Mouse (Mus musculus): ENCODE data around the gene Fam57a.

Fam57a gene

GRCm38 (mm10) chr11:76247239-76247638 lies 67.8 kb downstream of the Fam57a start:
- DNase-seq = no peak

- no peak for DNase-seq
These were observed 72.6 kb downstream of the Fam57a start for GRCm38 (mm10) chr11:76252036-76252435.

DNA sequence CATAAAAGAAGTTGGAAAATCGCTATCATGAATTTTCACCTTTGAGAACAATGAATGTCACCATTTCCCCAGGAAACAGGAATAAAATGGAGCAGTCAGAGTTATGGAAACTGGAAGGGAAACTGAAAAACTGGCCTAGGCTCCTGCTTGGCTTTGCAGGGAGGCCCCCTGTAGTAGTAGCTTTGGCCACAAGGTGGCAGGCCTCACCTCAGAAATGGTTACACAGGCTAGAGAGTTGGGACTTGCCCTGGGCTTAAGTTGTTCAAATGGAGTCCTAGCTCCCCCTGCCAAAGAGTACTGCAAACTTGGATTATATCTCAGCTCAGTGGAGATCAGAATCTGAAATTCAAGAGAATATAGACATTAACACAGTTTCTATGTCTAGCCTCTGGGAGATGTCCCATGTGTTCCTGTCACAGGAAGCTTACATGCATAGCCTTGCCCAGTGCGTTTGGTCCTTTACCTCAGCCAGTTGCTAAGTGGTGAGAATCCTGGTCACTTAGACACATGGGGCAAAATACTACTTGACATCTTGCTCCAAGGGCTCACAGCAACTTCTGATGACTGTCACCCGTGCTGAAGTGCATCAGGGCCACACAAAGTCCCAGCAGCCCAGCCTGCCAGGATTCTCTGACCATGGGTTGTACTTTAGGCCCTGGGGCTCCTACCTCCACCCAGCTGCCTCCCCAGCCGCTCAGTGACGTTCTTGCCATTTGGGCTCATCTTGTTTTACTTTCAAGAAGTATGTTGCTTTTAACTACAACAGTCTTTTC lies 73.9 kb downstream of the Fam57a start:
- DNase-seq = peak; percentile 88 to 89

- no peak for DNase-seq
These were observed 74.4 kb downstream of the Fam57a start for GRCm38 (mm10) chr11:76253918-76254264.

GRCm38 (mm10) chr11:76255431-76256001 lies 76.0 kb downstream of the Fam57a start:
- DNase-seq = no peak

- DNase-seq = no peak
These were observed 76.7 kb downstream of the Fam57a start for GRCm38 (mm10) chr11:76256129-76256528.

DNA sequence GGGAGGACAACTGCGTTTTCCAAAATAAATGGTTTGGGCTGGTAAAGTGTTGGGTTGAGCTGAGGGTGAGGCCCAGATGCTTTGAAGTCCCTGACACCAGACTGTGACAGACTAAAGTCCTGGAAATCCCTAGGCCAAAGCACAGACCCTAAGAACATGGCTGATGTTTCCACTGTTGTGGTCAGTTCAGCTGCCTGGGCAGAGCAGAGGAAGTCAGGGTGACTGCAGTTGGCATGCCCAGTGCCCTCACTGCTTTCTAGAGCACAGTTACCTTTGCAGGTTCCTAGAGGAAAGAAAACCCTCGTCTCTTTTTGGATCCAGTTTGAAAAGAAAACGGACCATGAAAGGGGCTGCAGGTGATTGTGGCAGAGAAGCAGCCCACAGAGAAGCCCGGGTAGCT lies 77.9 kb downstream of the Fam57a start:
- no peak for DNase-seq

- no peak for DNase-seq
These were observed 79.0 kb downstream of the Fam57a start for GRCm38 (mm10) chr11:76258511-76258910.

DNA sequence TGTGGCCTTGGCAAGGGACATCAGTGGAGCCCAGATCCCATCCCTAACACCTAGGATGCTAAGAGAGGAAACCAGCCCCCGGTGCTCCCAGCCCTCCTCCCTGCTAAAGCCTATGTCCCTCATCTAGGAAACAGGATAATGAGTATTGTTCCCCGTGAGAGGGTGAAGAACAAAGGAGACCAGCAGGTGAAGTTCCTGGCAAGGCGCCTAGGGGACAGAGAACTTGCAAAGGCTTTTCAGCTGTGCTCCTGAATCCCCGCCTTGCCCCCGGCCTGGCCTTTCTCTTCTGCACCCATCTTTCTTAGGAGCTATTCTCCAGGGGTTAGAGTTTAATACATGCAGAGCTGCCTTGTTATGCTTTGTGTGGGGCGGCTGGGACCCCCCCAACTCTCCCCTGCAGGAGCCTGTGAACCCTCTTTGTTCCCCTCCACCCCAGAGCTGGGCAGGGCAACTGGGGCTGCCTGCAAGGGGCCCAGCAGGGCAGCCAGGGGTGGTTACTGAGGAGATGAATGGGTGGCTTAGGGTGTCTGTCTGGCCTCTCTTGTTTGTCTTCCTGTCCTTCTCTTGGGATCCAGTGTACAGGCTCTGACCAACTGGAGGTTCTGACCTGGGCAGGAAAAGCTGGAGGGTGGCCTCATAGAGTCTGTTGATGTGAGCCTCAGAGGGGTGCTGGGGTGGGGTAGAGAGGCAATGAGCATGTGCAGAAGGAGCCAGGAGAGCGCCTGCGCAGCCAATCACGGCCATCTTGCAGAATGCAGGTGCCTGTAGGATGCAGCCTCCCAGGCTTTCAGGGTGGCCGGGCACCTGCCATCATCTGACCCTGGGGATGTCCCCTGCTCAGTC lies 81.0 kb downstream of the Fam57a start:
- DNase-seq = no peak

DNA sequence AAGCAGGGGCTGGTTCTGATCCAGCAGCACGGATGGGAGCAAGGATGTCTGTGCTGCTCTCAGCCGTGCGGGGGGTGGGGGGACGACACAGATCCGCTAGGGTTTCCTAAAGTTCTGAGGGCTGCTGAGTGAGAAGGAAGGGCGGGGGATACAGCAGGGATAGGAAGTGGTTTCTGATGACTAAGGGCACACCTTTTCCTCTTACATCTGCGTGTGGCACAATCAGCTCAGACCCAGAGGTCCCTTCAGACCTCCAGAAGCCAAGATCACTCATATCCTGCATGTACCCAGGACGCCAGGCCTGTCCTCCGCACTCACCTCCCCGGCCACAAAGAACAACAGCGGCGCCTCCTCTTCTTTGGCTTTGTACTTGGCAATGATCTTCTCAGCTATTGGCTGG lies 81.8 kb downstream of the Fam57a start:
- no peak for DNase-seq

- DNase-seq = no peak
These were observed 83.3 kb downstream of the Fam57a start for GRCm38 (mm10) chr11:76262611-76263351.

All from B cell, adult 2 months (primary cell).